Mouse (Mus musculus): ENCODE measurements around the gene Kcnf1. TPM values are rescaled to one million over a fixed set of nuclear protein-coding genes. Genes with fewer than 3 reads are reported as not detected.

The Kcnf1 gene
- not detected for total RNA-seq (2023)

GRCm38 (mm10) chr12:17176757-17177092 lies at the start of gene Kcnf1:
Kcnf1 (minus strand) TSS chr12:17176888.

Other genes with a start within 250 kb of the Kcnf1 start
- gene Pqlc3, start 176.5 kb downstream of the Kcnf1 start, total RNA-seq (2023) = 10 to 100 TPM; 15.2 to 17.5 TPM
- gene 2410004P03Rik, start 165.2 kb downstream of the Kcnf1 start, total RNA-seq (2023) = under 1 TPM in 1 of 2 experiments, not detected in 1; 0.83 TPM
- gene Pdia6, start 89.7 kb upstream of the Kcnf1 start, total RNA-seq (2023) = 100 to 1,000 TPM; 162 to 168 TPM
- gene Atp6v1c2, start 152.5 kb upstream of the Kcnf1 start, total RNA-seq (2023) = not detected
- 10 to 100 TPM; 20.8 to 22.3 TPM for gene Nol10, start 171.6 kb upstream of the Kcnf1 start, total RNA-seq (2023)

Data from B cell, adult 67 days (primary cell).